Mouse (Mus musculus) testis, adult 2 months (tissue): ENCODE results near the gene Wars2. TPM values are rescaled to one million over a fixed set of nuclear protein-coding genes. Genes with fewer than 3 reads are reported as not detected.

Source experiments
- H3K27ac ChIP-seq: fragments of 200-500 bp; 2 replicates; pipeline ENCODE4 v1.5.1; 2012; ENCODE audit warnings: low read depth, low read length; ENCODE audit not compliant: control insufficient read depth, insufficient read depth
- H3K27me3 ChIP-seq: fragments of 200-500 bp; 2 replicates; pipeline ENCODE4 v1.6.1; 2012; ENCODE audit warnings: mild to moderate bottlenecking, low read length, moderate library complexity; ENCODE audit not compliant: control insufficient read depth, insufficient read depth
- H3K36me3 ChIP-seq: fragments of 200-500 bp; 2 replicates; pipeline ENCODE4 v1.6.1; 2012; ENCODE audit warnings: mild to moderate bottlenecking, low read length; ENCODE audit not compliant: control insufficient read depth, insufficient read depth
- H3K4me1 ChIP-seq: fragments of 200-500 bp; 2 replicates; pipeline ENCODE4 v1.6.1; 2012; ENCODE audit warnings: low read length; ENCODE audit not compliant: control insufficient read depth, insufficient read depth
- H3K4me3 ChIP-seq: fragments of 200-500 bp; 2 replicates; pipeline ENCODE4 v1.5.1; 2012; ENCODE audit warnings: low read depth, mild to moderate bottlenecking, low read length, moderate library complexity, mixed read lengths; ENCODE audit not compliant: control insufficient read depth
- CTCF ChIP-seq: fragments of 200-500 bp; IDR thresholded peaks from 2 replicates; pipeline ENCODE4 v1.5.1; 2012; ENCODE audit warnings: low read depth, mild to moderate bottlenecking, inconsistent platforms, low read length, moderate library complexity; ENCODE audit not compliant: control insufficient read depth, insufficient read depth, insufficient replicate concordance
- POLR2A ChIP-seq: fragments of 200-500 bp; IDR thresholded peaks from 2 replicates; pipeline ENCODE4 v1.6.1; 2012; ENCODE audit warnings: low read depth, mild to moderate bottlenecking, inconsistent platforms, low read length, moderate library complexity; ENCODE audit not compliant: control insufficient read depth
- polyA plus RNA-seq: library from polyadenylated mRNA; depleted of rRNA; stranded (reverse); fragments of >200 nt; gene quantifications from 2 replicates; pipeline ENCODE4 v1.2.3, GENCODE M21; 2012; rRNA removed

Wars2 gene
- 1.3 and 1.8 TPM in 2 replicates for polyA plus RNA-seq

- H3K36me3 ChIP-seq = no peaks in the 10 kb centered on the region
- 0 out of 2 replicates have a peak, but pooled peaks have one; percentile 10 for TF ChIP-seq CTCF
- peak; percentile 58 for TF ChIP-seq POLR2A
Observed at GRCm38 (mm10) chr3:99140940-99141854, at the start of gene Wars2. Wars2 (plus strand) TSS chr3:99141068.

GRCm38 (mm10) chr3:99096816-99097215 is 44.1 kb upstream of the Wars2 start:
- Histone ChIP-seq H3K36me3 (no peaks in the 10 kb centered on the region), H3K27ac (no peak overlapping the region), H3K27me3 (no peaks in the 10 kb centered on the region), H3K4me3 (no peak overlapping the region), H3K4me1 (no peaks in the 10 kb centered on the region; the same call in 1 of the 2 replicates)
- no peak for TF ChIP-seq POLR2A
- TF ChIP-seq CTCF = no peak

More at GRCm38 (mm10) chr3:99140940-99141854, at the start of gene Wars2:
- H3K4me3 ChIP-seq = peak within 1 kb of the TSS; percentile 90
- no peaks in the 10 kb centered on the region for H3K27me3 ChIP-seq
- H3K27ac ChIP-seq = peak within 1 kb of the TSS; percentile 93
- peaks cover 3% of the 10 kb centered on the region; the same call in 1 of the 2 replicates for H3K4me1 ChIP-seq

GRCm38 (mm10) chr3:99110353-99111213 is 30.3 kb upstream of the Wars2 start:
- Histone ChIP-seq H3K4me3 (no peak overlapping the region), H3K36me3 (no peaks in the 10 kb centered on the region), H3K4me1 (no peaks in the 10 kb centered on the region), H3K27ac (no peak overlapping the region), H3K27me3 (no peaks in the 10 kb centered on the region)
- TF ChIP-seq POLR2A = no peak
- no peak for TF ChIP-seq CTCF

GRCm38 (mm10) chr3:99111214-99111608 is 29.7 kb upstream of the Wars2 start:
- Histone ChIP-seq H3K36me3 (no peaks in the 10 kb centered on the region), H3K4me1 (no peaks in the 10 kb centered on the region), H3K27ac (no peak overlapping the region), H3K4me3 (no peak overlapping the region), H3K27me3 (no peaks in the 10 kb centered on the region)
- TF ChIP-seq POLR2A = no peak
- TF ChIP-seq CTCF = no peak

GRCm38 (mm10) chr3:99113266-99113837 is 27.5 kb upstream of the Wars2 start:
- H3K27me3 ChIP-seq = no peaks in the 10 kb centered on the region
- TF ChIP-seq POLR2A (no peak), CTCF (no peak)

GRCm38 (mm10) chr3:99120942-99121341 is 19.9 kb upstream of the Wars2 start:
- Histone ChIP-seq H3K4me1 (no peaks in the 10 kb centered on the region), H3K36me3 (no peaks in the 10 kb centered on the region), H3K27me3 (no peaks in the 10 kb centered on the region), H3K27ac (no peak overlapping the region), H3K4me3 (no peak overlapping the region)
- TF ChIP-seq POLR2A (no peak), CTCF (no peak)

More at GRCm38 (mm10) chr3:99113266-99113837, 27.5 kb upstream of the Wars2 start:
- no peaks in the 10 kb centered on the region for H3K36me3 ChIP-seq
- H3K4me1 ChIP-seq = no peaks in the 10 kb centered on the region
- H3K4me3 ChIP-seq = no peak overlapping the region
- no peak overlapping the region for H3K27ac ChIP-seq
